Mouse (Mus musculus) embryonic fibroblast, embryonic 13.5 days (primary cell): Measurements from ENCODE around the gene Cox4i2.

Experiments
- CTCF ChIP-seq: IDR thresholded peaks from 2 replicates; pipeline ENCODE4 v1.5.1; 2011; ENCODE audit warnings: mild to moderate bottlenecking, control low read depth, low read length, moderate library complexity, borderline replicate concordance; ENCODE audit not compliant: insufficient read depth
- POLR2A ChIP-seq: IDR thresholded peaks from 2 replicates; pipeline ENCODE4 v1.6.1; 2011; ENCODE audit warnings: low read depth, mild to moderate bottlenecking, control low read depth, low read length, moderate library complexity

GRCm38 (mm10) chr2:152800762-152801113 lies 46.8 kb downstream of the Cox4i2 start:
- TF ChIP-seq POLR2A = no peak
- TF ChIP-seq CTCF = no peak
